Mouse (Mus musculus) small intestine, adult 2 months (tissue): ENCODE measurements around the gene Eif2b5.

Experiments
- CTCF ChIP-seq: fragments of 200-500 bp; IDR thresholded peaks from 2 replicates; pipeline ENCODE4 v1.5.1; 2012; ENCODE audit warnings: low read depth, mild to moderate bottlenecking, control low read depth, inconsistent platforms, low read length, moderate library complexity, mixed read lengths; ENCODE audit not compliant: insufficient replicate concordance, insufficient read length; ENCODE audit errors: extremely low read depth
- POLR2A ChIP-seq: fragments of 200-500 bp; IDR thresholded peaks from 2 replicates; pipeline ENCODE4 v1.6.1; 2012; ENCODE audit warnings: low read depth, mild to moderate bottlenecking, control low read depth, inconsistent platforms, low read length, moderate library complexity

DNA sequence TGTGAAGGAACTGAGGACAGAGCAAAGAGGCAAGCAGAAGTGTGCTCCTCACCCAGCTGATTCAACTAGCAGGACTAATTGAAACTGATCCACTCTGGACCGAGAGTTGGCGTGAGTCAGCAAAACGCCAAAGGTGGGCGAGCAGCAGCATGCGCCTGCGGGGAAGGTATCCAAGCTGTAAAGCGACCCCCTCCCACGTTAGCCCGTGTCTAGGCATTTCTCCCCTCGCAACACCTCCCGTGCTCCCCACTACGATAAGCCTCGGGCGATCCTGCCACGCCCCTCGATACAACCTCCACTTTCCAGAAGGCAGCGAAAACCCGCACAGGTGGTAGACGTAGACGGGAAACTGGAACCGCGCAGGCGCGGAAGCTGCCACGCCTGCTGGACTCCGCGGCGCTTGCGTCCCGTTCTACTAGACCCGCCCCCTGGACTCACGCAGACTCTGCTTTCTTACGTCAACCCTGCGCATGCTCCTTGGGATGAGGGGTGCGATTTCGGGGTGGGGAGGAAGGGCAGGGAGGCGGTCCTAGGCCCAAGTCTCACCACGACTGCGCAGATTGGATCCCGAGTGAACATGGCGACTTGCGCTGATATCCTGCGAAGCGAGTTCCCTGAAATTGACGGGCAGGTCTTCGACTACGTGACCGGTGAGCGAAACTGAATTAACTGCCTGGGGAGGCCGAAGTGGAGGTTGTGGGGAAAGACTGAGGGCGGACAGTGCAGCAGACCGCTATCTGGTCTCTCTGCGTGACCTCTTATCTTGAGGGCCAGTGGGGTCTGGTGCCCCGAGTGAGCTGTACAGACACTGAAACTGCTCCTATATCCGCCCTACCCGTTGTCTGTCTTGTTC, 49.7 kb downstream of the Eif2b5 start, which contains the start of gene Abcf3:
- TF ChIP-seq CTCF = no peak
- TF ChIP-seq POLR2A = peak; percentile 71
